In the genomic region with DNA sequence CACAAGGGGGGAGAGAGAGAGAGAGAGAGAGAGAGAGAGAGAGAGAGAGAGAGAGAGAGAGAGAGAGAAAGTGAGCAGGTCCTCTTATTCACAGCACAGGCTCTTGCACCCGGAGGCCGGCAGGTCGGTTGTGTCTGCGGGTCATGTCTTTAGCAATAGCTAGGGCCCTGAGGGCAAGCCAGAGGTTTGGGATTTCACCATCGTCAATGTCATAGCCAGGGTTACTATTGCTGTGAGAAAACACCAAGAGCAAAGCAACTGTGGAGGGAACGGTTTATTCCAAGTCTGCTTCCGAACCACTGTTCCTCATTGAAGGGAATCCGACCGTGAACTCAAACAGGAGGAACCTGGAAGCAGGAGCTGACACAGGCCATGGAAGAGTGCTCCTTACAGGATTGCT, we compare ENCODE assay signal across 20 mouse cellular contexts. TPM values are rescaled to one million over a fixed set of nuclear protein-coding genes. Genes with fewer than 3 reads are reported as not detected.
A peak's percentile ranks its signal among the peaks of the same experiment; 100 is the strongest.
DNase-seq lines count a peak whose midpoint lies in the region; ATAC-seq lines count a peak whose summit lies in the region.
"Had no signal": no experiment of that assay in that cellular context is flagged by ENCODE, and none has a peak within 500 bp of the region (broad histone marks: within the 10 kb centered on the region; RNA-seq: fewer than 3 reads in every experiment).

No protein-coding gene starts in this region.

- H3K4me3 ChIP-seq in midbrain, embryonic 11.5 days (ENCODE audit: low read depth, low read length), result no peak overlapping the region
- H3K4me3 ChIP-seq in midbrain, embryonic 16.5 days (ENCODE audit: low read depth, low read length), result no peak overlapping the region
- no peak overlapping the region for H3K4me3 ChIP-seq in limb, embryonic 10.5 days
- H3K4me3 ChIP-seq: embryonic facial prominence, embryonic 13.5 days; forebrain, embryonic 15.5 days; gastrocnemius, adult 2 months; hindbrain, embryonic 15.5 days; kidney, embryonic 15.5 days; lung, embryonic 15.5 days had no signal

- no peak overlapping the region for H3K4me2 ChIP-seq in midbrain, embryonic 11.5 days
- no peak overlapping the region for H3K4me2 ChIP-seq in midbrain, embryonic 16.5 days (ENCODE audit: low read length)
- H3K4me2 ChIP-seq: embryonic facial prominence, embryonic 13.5 days; forebrain, embryonic 15.5 days; hindbrain, embryonic 15.5 days; kidney, embryonic 15.5 days; lung, embryonic 15.5 days had no signal

- WGBS in midbrain, embryonic 11.5 days, result 68% methylated on average over 9 of the region's 9 CpGs
- 71% methylated on average over 9 of the region's 9 CpGs for WGBS in midbrain, embryonic 16.5 days
- WGBS in limb, embryonic 10.5 days, result 81% methylated on average over 9 of the region's 9 CpGs

- no peaks in the 10 kb centered on the region for H3K4me1 ChIP-seq in midbrain, embryonic 11.5 days (ENCODE audit: control insufficient read depth, insufficient read depth, low read length)
- H3K4me1 ChIP-seq in midbrain, embryonic 16.5 days (ENCODE audit: control insufficient read depth, insufficient read depth, low read length), result peaks cover 2% of the 10 kb centered on the region; the same call in 1 of the 2 replicates
- peaks cover 5% of the 10 kb centered on the region; the same call in 1 of the 2 replicates for H3K4me1 ChIP-seq in limb, embryonic 10.5 days

- DNase-seq in midbrain, embryonic 11.5 days (ENCODE audit: low spot score, missing footprints), result peak; percentile 77
- DNase-seq in adrenal gland, postnatal 25 days, result peak; percentile 44
- DNase-seq in limb, embryonic 10.5 days (ENCODE audit: low spot score), result peak; percentile 9
- no peak for DNase-seq in layer of hippocampus, adult 9-11 months
- no peak for DNase-seq in kidney, adult 9 months
- DNase-seq: cerebellum, postnatal 10 days; gastrocnemius, adult 2 months; heart, adult 18-20 months; heart, postnatal 36 days; layer of hippocampus, postnatal 36 days; midbrain, embryonic 14.5 days; thymus, postnatal 14 days had no signal

- H3K27me3 ChIP-seq in midbrain, embryonic 11.5 days (ENCODE audit: control insufficient read depth, insufficient read depth, low read length), result no peaks in the 10 kb centered on the region
- no peaks in the 10 kb centered on the region; the same call in 1 of the 2 replicates for H3K27me3 ChIP-seq in midbrain, embryonic 16.5 days (ENCODE audit: control insufficient read depth, insufficient read depth, low read depth, low read length)
- H3K27me3 ChIP-seq in limb, embryonic 10.5 days (ENCODE audit: low read depth, poor library complexity, severe bottlenecking), result peaks cover 15% of the 10 kb centered on the region
- H3K27me3 ChIP-seq: embryonic facial prominence, embryonic 13.5 days; forebrain, embryonic 15.5 days; hindbrain, embryonic 15.5 days had no signal

- H3K36me3 ChIP-seq in midbrain, embryonic 11.5 days (ENCODE audit: control insufficient read depth, insufficient read depth, low read length), result no peaks in the 10 kb centered on the region
- H3K36me3 ChIP-seq in midbrain, embryonic 16.5 days (ENCODE audit: control insufficient read depth, insufficient read depth, low read length), result no peaks in the 10 kb centered on the region
- H3K36me3 ChIP-seq in limb, embryonic 10.5 days, result no peaks in the 10 kb centered on the region
- H3K36me3 ChIP-seq: embryonic facial prominence, embryonic 13.5 days; forebrain, embryonic 15.5 days; hindbrain, embryonic 15.5 days; kidney, embryonic 15.5 days; lung, embryonic 15.5 days had no signal

- H3K9me3 ChIP-seq in midbrain, embryonic 11.5 days (ENCODE audit: control insufficient read depth, low read length), result no peaks in the 10 kb centered on the region
- no peaks in the 10 kb centered on the region for H3K9me3 ChIP-seq in midbrain, embryonic 16.5 days (replicated peaks; ENCODE audit: control insufficient read depth, low read length, poor library complexity, severe bottlenecking)
- no peaks in the 10 kb centered on the region for H3K9me3 ChIP-seq in limb, embryonic 10.5 days (replicated peaks)
- H3K9me3 ChIP-seq: embryonic facial prominence, embryonic 13.5 days; forebrain, embryonic 15.5 days; hindbrain, embryonic 15.5 days; kidney, embryonic 15.5 days; lung, embryonic 15.5 days had no signal

- no peak for ATAC-seq in midbrain, embryonic 11.5 days (ENCODE audit: low FRiP score)
- no peak for ATAC-seq in midbrain, embryonic 16.5 days
- peak; percentile 83 for ATAC-seq in megakaryocyte progenitor cell, adult 5-6 weeks (replicated peaks; ENCODE audit: poor library complexity)
- ATAC-seq: forebrain, embryonic 15.5 days had no signal

- H3K27ac ChIP-seq in midbrain, embryonic 11.5 days (ENCODE audit: low read depth, low read length), result no peak overlapping the region
- no peak overlapping the region for H3K27ac ChIP-seq in midbrain, embryonic 16.5 days (ENCODE audit: low read length)
- H3K27ac ChIP-seq in limb, embryonic 10.5 days, result no peak overlapping the region
- H3K27ac ChIP-seq: embryonic facial prominence, embryonic 13.5 days; forebrain, embryonic 15.5 days; gastrocnemius, adult 2 months; hindbrain, embryonic 15.5 days; kidney, embryonic 15.5 days; lung, embryonic 15.5 days; stomach, postnatal 0 days had no signal

- no peak overlapping the region for H3K9ac ChIP-seq in midbrain, embryonic 11.5 days (ENCODE audit: low read length)
- no peak overlapping the region for H3K9ac ChIP-seq in midbrain, embryonic 16.5 days (ENCODE audit: low read depth, low read length)
- H3K9ac ChIP-seq: embryonic facial prominence, embryonic 13.5 days; forebrain, embryonic 15.5 days; hindbrain, embryonic 15.5 days; kidney, embryonic 15.5 days; lung, embryonic 15.5 days had no signal

RNA-seq across cellular contexts. Expression of gene Cxadr, which starts 5.2 kb away (rescaled TPM):
- polyA plus RNA-seq in midbrain, embryonic 11.5 days (2014; fragmentation: Nextera tagmentation; extraction: Ambion mirVana), result 69.0 and 76.4 TPM in 2 replicates
- 205 TPM in 2 replicates for polyA plus RNA-seq in midbrain, embryonic 16.5 days (2015; fragmentation: Nextera tagmentation; extraction: Ambion mirVana)
- total RNA-seq in adrenal gland, postnatal 25 days (2021), result 20.7 and 38.6 TPM in 2 replicates
- 19.6 and 29.4 TPM in 2 replicates for polyA plus RNA-seq in limb, embryonic 10.5 days (2016; fragmentation: Nextera tagmentation; extraction: Ambion mirVana)
- total RNA-seq in megakaryocyte progenitor cell, adult 5-6 weeks (2015), result 1.6 and 1.9 TPM in 2 replicates
- total RNA-seq in megakaryocyte progenitor cell, adult 5-6 weeks (2017), result 2.7 and 7.5 TPM in 2 replicates

Comparison
In these comparisons a context has a peak if more than half of its experiments do, and no peak if none do; other contexts are left out.
1. DNase-seq: peak in midbrain, embryonic 11.5 days (single experiment), adrenal gland, postnatal 25 days (single experiment) and limb, embryonic 10.5 days (single experiment); none in layer of hippocampus, adult 9-11 months (single experiment) and kidney, adult 9 months (single experiment).